Mouse (Mus musculus): ENCODE measurements around the gene Shmt1. TPM values are rescaled to one million over a fixed set of nuclear protein-coding genes. Genes with fewer than 3 reads are reported as not detected.

Gene Shmt1
- polyA plus RNA-seq, 1 experiment from 2014 or later, result 40.0 TPM

GRCm38 (mm10) chr11:60766969-60767368 is 44.5 kb downstream of the Shmt1 start:
- H3K27me3 ChIP-seq, result no peaks in the 10 kb centered on the region
- peaks cover under 1% of the 10 kb centered on the region for H3K36me3 ChIP-seq
- peaks cover 3% of the 10 kb centered on the region; the same call in 1 of the 2 replicates for H3K9me3 ChIP-seq
- no peaks in the 10 kb centered on the region for H3K4me1 ChIP-seq
- 86% methylated on average over 4 of the region's 4 CpGs for WGBS
- no peak for ATAC-seq (ENCODE audit: low FRiP score, low read depth)
- H3K4me2 ChIP-seq (replicated peaks), result no peak overlapping the region
- H3K27ac ChIP-seq (replicated peaks), result no peak overlapping the region
- H3K9ac ChIP-seq (replicated peaks), result no peak overlapping the region
- H3K4me3 ChIP-seq, result no peak overlapping the region

DNA sequence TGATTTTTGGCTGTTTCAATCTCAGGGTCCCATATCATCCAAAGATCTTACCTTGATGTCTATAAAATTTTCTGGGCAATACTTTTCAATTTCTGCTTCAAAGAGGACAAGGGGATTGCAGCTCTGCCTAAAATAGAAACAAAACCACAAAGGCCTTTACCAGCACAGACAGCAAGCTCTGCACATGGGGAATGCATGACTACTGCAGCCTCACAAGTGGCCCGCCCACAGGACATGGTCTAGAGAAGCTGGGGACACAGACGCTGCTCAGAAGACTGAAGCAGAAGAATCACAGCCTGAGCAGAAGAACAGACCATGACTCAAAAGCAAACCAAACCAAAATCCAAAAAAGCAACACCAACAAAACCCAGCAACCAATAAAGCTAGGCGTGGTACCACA is 49.8 kb downstream of the Shmt1 start:
- no peak overlapping the region for H3K4me3 ChIP-seq
- WGBS, result 91% methylated on average over 3 of the region's 3 CpGs
- H3K9ac ChIP-seq (replicated peaks), result no peak overlapping the region
- no peaks in the 10 kb centered on the region for H3K27me3 ChIP-seq
- no peak for ATAC-seq (ENCODE audit: low FRiP score, low read depth)
- no peak overlapping the region for H3K4me2 ChIP-seq (replicated peaks)
- no peak overlapping the region for H3K27ac ChIP-seq (replicated peaks)
- H3K36me3 ChIP-seq, result peaks cover 41% of the 10 kb centered on the region
- H3K9me3 ChIP-seq, result peaks cover 3% of the 10 kb centered on the region; the same call in 1 of the 2 replicates
- H3K4me1 ChIP-seq, result no peaks in the 10 kb centered on the region

DNA sequence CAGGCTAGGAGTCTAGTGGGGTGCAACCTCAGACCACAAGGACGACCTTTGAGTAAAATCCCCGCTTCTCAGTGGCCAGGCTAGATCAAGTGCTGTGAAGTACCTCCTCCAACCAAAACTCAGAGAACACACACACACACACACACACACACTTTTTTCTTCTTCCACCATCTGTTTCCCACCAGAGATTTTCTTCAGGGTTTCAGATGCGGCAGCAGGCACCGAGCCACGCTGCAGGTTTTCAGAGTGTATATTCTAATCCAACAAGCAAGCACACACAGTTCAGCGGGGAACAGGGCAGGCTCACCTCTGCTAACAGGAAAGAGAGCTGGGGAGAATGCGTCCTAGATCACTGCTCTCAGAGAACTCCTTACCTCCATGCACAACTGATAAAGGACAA is 55.9 kb downstream of the Shmt1 start:
- Histone ChIP-seq H3K27ac (replicated peaks) (no peak overlapping the region), H3K4me1 (no peaks in the 10 kb centered on the region), H3K36me3 (peaks cover 80% of the 10 kb centered on the region), H3K27me3 (no peaks in the 10 kb centered on the region), H3K4me2 (replicated peaks) (no peak overlapping the region), H3K9ac (replicated peaks) (no peak overlapping the region), H3K4me3 (no peak overlapping the region), H3K9me3 (no peaks in the 10 kb centered on the region)
- 96% methylated on average over 7 of the region's 7 CpGs for WGBS
- no peak for ATAC-seq (ENCODE audit: low FRiP score, low read depth)

- no peak overlapping the region for H3K27ac ChIP-seq (replicated peaks)
- no peaks in the 10 kb centered on the region for H3K4me1 ChIP-seq
- H3K9me3 ChIP-seq, result no peaks in the 10 kb centered on the region
- H3K9ac ChIP-seq (replicated peaks), result no peak overlapping the region
- no peak for ATAC-seq (ENCODE audit: low FRiP score, low read depth)
- H3K4me2 ChIP-seq (replicated peaks), result no peak overlapping the region
- no peak overlapping the region for H3K4me3 ChIP-seq
- 78% methylated on average over 3 of the region's 3 CpGs for WGBS
- peaks cover 61% of the 10 kb centered on the region for H3K36me3 ChIP-seq
- no peaks in the 10 kb centered on the region for H3K27me3 ChIP-seq
Measured at GRCm38 (mm10) chr11:60740321-60740720, 71.2 kb downstream of the Shmt1 start.

Other genes starting within 250 kb of the Shmt1 start
- 135 TPM in 2 replicates for gene Llgl1, start 112.0 kb downstream of the Shmt1 start, polyA plus RNA-seq (2016; fragmentation: Nextera tagmentation; extraction: Ambion mirVana)
- 76.1 and 76.9 TPM in 2 replicates for gene Flii, start 84.5 kb downstream of the Shmt1 start, polyA plus RNA-seq (2016; fragmentation: Nextera tagmentation; extraction: Ambion mirVana)
- 14.3 and 15.2 TPM in 2 replicates for gene Mief2, start 83.3 kb downstream of the Shmt1 start, polyA plus RNA-seq (2016; fragmentation: Nextera tagmentation; extraction: Ambion mirVana)
- 17.8 and 20.5 TPM in 2 replicates for gene Top3a, start 34.4 kb downstream of the Shmt1 start, polyA plus RNA-seq (2016; fragmentation: Nextera tagmentation; extraction: Ambion mirVana)
- gene Smcr8, start 34.2 kb downstream of the Shmt1 start, polyA plus RNA-seq (2016; fragmentation: Nextera tagmentation; extraction: Ambion mirVana), result 11.3 and 11.6 TPM in 2 replicates
- 24.7 and 26.2 TPM in 2 replicates for gene Dhrs7b, start 18.9 kb upstream of the Shmt1 start, polyA plus RNA-seq (2016; fragmentation: Nextera tagmentation; extraction: Ambion mirVana)
- gene Tmem11, start 67.6 kb upstream of the Shmt1 start, polyA plus RNA-seq (2016; fragmentation: Nextera tagmentation; extraction: Ambion mirVana), result 48.3 and 49.7 TPM in 2 replicates
- 24.3 and 27.3 TPM in 2 replicates for gene Natd1, start 103.0 kb upstream of the Shmt1 start, polyA plus RNA-seq (2016; fragmentation: Nextera tagmentation; extraction: Ambion mirVana)
- gene Map2k3, start 120.3 kb upstream of the Shmt1 start, polyA plus RNA-seq (2016; fragmentation: Nextera tagmentation; extraction: Ambion mirVana), result 39.2 and 41.9 TPM in 2 replicates
- gene Kcnj12, start 210.8 kb upstream of the Shmt1 start, polyA plus RNA-seq (2016; fragmentation: Nextera tagmentation; extraction: Ambion mirVana), result 0.45 and 0.50 TPM in 2 replicates